Mouse (Mus musculus) heart, adult 9 months (tissue): ENCODE data around the gene Fam172a.

Experiments used
- DNase-seq, 2 experiments: peaks; one replicate each; pipeline ENCODE4 v3.0.0; 2022; ENCODE audit warnings: low spot score in 2 of 2

Fam172a gene

DNA sequence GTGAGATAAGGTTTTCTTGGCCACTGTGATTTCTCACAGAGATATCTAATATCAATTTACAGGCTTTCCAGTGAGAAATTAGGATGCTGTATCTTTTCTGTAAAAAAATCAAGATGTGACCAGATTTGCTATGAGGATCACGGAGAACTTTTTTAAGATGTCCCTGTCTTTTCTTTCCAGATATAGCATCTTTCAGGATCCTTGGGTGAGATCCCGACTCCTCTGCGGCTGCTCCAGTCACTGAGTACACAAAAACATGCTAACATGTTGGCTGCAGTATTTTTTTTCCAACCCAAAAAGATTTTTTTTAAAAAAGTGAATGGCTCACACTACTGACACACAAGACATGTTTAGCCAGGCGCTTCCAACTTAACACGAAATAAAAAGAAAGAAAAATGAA, 476.9 kb downstream of the Fam172a start:
- DNase-seq: no peak

DNA sequence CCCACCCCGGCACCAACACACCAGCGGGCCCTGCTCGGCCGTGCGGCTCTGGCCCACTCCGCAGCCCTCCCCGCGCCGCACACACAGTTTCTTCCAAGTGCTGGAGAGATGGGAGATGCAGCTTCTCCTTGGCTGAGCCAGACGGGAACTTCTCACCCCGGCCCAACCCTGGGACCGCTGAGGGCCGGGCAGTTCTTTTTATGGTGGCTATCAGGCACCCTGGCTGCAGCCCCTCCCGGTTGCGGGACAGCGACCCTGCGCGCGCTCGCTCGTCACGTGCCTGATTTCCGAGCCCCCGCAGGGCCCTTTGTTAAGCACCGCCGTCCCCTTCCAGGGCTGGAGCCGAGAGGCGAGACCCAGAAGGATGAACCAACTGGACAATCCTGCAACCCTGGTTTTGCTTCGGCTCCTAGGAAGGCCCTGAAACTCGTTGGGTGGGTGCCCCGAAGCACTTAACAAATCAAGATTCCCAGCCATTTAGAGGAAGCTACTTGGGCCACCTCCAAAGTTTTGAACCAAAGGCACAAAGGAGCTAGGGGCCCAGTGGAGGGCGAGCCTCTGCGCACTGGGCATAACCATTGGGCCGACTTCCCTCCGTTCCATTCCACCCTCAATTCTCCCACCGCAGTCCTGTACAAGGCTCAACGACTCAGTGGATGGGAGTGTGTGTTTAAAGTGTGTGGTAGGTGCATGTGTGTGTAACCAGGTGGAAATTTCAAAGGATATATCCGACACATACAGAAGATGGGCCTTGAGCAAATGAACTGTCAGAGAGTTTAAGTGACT, 477.7 kb downstream of the Fam172a start:
- no peak for DNase-seq

- no peak for DNase-seq
Measured at GRCm38 (mm10) chr13:78180261-78180660, 478.4 kb downstream of the Fam172a start.

GRCm38 (mm10) chr13:78181071-78181929, 479.5 kb downstream of the Fam172a start:
- DNase-seq: no peak

GRCm38 (mm10) chr13:78181930-78182558, 480.2 kb downstream of the Fam172a start:
- no peak for DNase-seq

DNA sequence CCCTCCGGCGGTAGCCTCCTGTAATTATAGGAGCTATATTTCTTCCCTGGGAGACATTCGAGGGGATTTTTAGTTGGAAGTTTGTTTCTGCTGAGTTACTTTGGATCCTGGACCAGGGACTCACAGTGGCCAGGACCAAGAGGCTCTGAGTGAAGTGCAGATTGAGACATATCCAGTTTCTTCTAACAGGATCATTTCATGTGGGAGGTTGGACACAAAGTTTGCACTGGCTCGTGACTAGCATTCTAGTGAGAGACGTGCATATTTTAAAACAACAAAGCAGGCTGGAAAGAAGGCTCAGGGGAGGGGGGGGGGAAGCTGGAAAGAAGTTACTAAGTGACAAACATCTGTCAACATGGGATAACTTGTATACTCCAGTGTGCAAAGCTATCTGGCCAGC, 481.2 kb downstream of the Fam172a start:
- DNase-seq: no peak

GRCm38 (mm10) chr13:78183986-78184385, 482.2 kb downstream of the Fam172a start:
- DNase-seq: no peak

GRCm38 (mm10) chr13:78184786-78185466, 483.1 kb downstream of the Fam172a start:
- DNase-seq: no peak

DNA sequence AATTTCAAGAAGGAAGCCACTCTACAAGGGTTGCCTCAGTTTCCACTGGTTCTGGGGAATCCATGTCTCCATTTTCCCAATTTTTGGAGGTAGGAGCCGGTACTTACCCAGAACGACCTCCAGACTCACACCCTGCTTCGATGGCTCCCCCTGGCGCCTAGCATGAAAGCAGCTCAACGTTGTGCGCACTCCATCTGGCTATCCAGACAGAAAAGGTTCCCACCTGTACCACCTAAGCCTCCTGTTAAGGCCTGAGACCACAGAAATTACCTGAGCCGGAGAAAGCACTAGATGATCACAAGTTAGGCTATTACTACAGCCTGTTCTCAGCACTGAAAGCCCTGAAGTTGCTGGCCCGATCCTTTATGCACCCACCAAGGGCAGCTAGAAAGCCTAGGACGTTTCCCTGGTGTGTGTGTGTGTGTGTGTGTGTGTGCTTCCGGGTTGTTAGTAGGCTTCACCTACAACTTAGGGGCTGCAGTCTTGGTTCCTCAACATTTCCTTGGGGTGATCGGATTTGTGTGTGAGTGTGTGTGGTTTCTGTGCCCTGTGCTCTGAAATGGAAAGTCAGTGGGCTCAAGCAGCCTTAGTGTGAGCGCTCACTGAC, 484.6 kb downstream of the Fam172a start:
- DNase-seq: no peak

DNA sequence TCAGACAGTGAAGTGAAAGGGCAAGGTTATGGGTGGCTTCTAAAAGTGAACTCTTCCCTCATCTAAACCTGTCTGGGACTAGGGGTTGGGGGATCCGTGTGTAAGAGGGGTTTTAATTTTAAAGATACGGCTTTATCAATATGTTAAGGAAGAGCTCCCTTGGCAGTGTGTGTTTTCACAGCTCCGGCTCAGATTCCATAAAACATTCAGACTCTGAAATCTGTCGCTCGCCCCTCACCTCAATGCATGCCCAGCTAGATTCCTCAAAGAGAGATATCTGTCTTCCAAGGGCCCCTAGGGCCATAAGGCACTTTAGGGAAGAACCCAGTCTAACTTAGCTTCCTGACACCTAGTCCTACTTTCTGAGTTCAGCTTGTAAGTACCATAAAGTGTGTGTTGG, 486.0 kb downstream of the Fam172a start:
- DNase-seq: no peak

GRCm38 (mm10) chr13:78189586-78189985, 487.8 kb downstream of the Fam172a start:
- DNase-seq: no peak

- no peak for DNase-seq
Measured at GRCm38 (mm10) chr13:78193211-78193610, 491.4 kb downstream of the Fam172a start.

DNA sequence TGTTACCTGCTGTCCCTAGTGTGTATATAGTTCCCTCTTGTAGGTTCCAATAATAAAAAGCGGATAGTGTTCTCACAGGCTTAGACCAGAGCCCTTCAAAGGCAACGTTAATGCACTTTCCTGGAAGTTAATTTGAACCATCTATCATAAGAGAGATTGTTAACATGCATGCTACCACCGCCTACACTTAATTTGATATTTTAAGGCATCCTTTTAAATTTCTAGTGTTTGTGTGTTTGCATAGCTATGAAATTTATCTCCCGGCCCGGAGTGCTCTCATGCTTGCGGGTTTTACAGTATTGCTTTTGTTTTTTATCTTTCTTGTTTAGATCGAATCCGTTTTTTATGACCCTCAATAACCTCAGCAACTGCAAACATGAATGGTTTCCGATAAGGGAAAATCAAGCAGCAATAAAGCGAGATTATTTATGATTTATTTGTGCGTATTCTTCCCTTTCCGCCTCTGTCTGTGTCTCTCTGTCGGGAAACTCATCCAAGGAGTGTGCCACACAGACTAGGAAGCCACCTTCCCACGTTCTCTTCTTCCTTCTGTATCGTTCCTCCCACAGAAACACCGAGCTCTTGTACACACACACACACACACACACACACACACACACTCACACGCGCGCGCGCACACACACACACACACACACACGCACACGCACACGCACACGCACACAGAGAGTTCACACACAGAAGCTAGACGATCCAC, 492.5 kb downstream of the Fam172a start:
- DNase-seq: no peak

- DNase-seq: no peak
Measured at GRCm38 (mm10) chr13:78194850-78195600, 493.2 kb downstream of the Fam172a start.

- DNase-seq: no peak
Measured at GRCm38 (mm10) chr13:78195601-78196115, 493.8 kb downstream of the Fam172a start.

DNA sequence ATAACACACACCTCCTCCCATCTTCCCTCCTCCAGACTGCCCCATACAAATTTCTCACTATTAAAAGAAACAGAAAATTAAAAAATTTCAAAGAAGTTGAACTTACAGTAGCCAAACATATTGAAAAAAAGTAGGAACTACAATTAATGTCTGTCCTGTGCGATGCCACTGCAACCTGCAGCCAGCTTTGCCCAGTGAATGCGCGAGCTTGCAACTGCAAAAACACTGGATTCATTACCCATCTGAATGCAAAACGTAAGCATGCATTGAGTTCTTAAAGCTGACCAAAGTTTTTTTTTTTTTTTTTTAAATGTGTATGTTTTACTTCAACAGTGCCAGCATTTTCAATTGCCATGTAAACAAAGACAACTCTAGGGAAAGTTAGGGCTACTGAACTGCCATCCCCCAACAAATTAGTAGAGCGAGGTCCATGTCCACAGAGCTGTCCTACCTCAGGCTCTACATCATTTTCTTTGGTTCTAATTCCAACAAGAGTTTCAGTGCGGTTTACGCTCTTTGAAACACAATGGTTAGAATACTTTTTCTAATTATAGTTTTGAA, 494.5 kb downstream of the Fam172a start:
- DNase-seq: no peak

DNA sequence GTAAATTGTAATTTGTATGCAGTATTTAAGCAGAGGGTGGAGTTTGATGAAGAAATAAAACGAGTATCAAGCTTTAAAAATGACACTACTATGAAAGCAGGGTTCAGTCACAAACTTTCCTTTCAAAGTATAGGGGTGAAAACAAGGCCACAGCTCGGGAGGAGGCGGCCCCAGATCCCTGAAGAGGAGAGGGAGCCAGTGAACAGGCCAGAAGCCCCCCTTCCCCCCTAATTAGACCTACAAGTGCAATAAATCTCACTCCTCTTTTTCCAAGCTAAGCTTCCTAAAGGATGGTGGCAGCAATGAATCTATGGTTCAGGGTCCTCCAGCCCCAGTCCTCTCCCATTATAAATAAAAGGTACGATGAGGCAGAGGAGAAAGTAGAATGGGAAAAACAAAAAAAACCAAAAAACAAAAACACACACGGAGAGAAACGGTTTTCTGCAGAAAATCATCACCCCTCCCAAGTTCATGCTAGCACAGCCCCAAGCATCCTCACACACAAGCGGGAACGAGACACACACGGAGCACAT, 495.5 kb downstream of the Fam172a start:
- no peak for DNase-seq

GRCm38 (mm10) chr13:78197819-78198390, 496.1 kb downstream of the Fam172a start:
- peak in 1 of 2 experiments; percentile 29 for DNase-seq

- no peak for DNase-seq
Measured at GRCm38 (mm10) chr13:78198391-78198870, 496.6 kb downstream of the Fam172a start.
